Mouse (Mus musculus): Measurements from ENCODE around the gene Pnpla5.

The Pnpla5 gene

GRCm38 (mm10) chr15:84065701-84066100, 57.3 kb downstream of the Pnpla5 start:
- DNase-seq, result no peak

GRCm38 (mm10) chr15:84065140-84065539, 57.8 kb downstream of the Pnpla5 start, which contains the start of gene Efcab6:
Gene Efcab6, minus strand, starts transcription at chr15:84065379.
- DNase-seq, result peak; percentile 78 to 83

Data from cerebellum, postnatal 10 days (tissue).